Mouse (Mus musculus) erythroblast, embryonic 14.5 days (primary cell): ENCODE measurements around the gene Ccdc8. TPM values are rescaled to one million over a fixed set of nuclear protein-coding genes. Genes with fewer than 3 reads are reported as not detected.

Experiments
- H3K27me3 ChIP-seq: 2 replicates; pipeline ENCODE4 v1.6.1; 2012; ENCODE audit warnings: inconsistent platforms; ENCODE audit not compliant: control insufficient read depth
- H3K36me3 ChIP-seq: 2 replicates; pipeline ENCODE4 v1.6.1; 2012; ENCODE audit warnings: mild to moderate bottlenecking, inconsistent platforms; ENCODE audit not compliant: control insufficient read depth
- H3K4me1 ChIP-seq: 2 replicates; pipeline ENCODE4 v1.6.1; 2012; ENCODE audit warnings: inconsistent platforms; ENCODE audit not compliant: control insufficient read depth
- H3K4me3 ChIP-seq: replicated peaks from 2 replicates; pipeline ENCODE3; 2012; ENCODE audit warnings: moderate library complexity, mild to moderate bottlenecking, inconsistent platforms
- H3K9me3 ChIP-seq: 2 replicates; pipeline ENCODE4 v1.6.1; 2012; ENCODE audit warnings: low read length, inconsistent platforms, mixed read lengths; ENCODE audit not compliant: control insufficient read depth
- GATA1 ChIP-seq: IDR thresholded peaks from 2 replicates; pipeline ENCODE4 v1.6.1; 2012; ENCODE audit warnings: low read length, inconsistent platforms, mixed read lengths
- TAL1 ChIP-seq: IDR thresholded peaks from 3 replicates; pipeline ENCODE4 v1.6.1; 2012; ENCODE audit warnings: low read length, inconsistent platforms, mixed read lengths
- polyA plus RNA-seq: library from polyadenylated mRNA; stranded (reverse); fragments of >175 nt; gene quantifications from 2 replicates; pipeline ENCODE4 v1.2.3, GENCODE M21; 2012

The Ccdc8 gene
- polyA plus RNA-seq, 1 experiment = 0.05 TPM

DNA sequence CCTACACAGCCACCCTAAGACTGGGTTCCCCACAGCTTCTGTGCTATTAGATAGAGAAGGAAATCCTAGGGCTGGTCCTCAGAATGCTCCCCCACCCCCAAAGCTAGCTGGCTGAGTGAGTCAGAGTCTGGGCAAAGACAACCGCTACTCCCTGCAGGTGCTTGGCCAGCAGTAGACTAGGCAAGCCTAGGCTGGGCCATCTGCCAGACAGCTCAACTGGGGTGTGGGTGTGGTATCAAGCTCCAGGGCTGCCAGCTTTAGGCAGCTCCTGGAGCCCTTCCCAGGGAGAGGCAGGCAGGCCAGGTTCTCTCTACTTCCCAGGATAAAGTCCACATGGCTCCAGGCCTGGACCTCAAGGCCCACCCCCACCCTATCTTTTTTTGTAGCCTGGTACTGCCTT lies 24.5 kb downstream of the Ccdc8 start:
- Histone ChIP-seq H3K9me3 (no peaks in the 10 kb centered on the region), H3K36me3 (peaks cover 97% of the 10 kb centered on the region), H3K4me3 (no peak overlapping the region), H3K27me3 (no peaks in the 10 kb centered on the region), H3K4me1 (peaks cover 23% of the 10 kb centered on the region)
- no peak for TF ChIP-seq GATA1
- no peak for TF ChIP-seq TAL1

DNA sequence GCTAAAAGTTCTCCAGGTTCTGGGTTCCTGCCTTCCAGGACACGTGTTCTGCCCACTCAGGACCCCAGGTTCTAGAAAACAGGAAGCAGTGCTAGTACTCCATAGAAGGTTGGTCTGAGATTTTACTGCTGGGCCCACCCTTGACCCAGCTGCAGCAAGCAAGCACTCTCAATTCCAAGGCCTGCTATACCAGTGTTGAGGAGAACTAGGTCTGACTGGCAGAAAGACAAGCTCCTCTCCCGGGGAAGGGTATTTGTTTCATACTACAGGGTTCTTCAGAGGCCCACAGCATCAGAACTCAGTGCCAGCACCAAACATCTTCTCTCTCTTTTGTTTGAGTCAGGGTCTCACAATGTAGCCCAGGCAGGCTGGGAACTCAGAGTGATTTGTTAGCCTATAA lies 25.4 kb downstream of the Ccdc8 start:
- H3K4me1 ChIP-seq = peaks cover 28% of the 10 kb centered on the region
- no peak overlapping the region for H3K4me3 ChIP-seq
- H3K9me3 ChIP-seq = no peaks in the 10 kb centered on the region
- no peak for TF ChIP-seq TAL1
- H3K27me3 ChIP-seq = no peaks in the 10 kb centered on the region
- H3K36me3 ChIP-seq = peaks cover 97% of the 10 kb centered on the region

DNA sequence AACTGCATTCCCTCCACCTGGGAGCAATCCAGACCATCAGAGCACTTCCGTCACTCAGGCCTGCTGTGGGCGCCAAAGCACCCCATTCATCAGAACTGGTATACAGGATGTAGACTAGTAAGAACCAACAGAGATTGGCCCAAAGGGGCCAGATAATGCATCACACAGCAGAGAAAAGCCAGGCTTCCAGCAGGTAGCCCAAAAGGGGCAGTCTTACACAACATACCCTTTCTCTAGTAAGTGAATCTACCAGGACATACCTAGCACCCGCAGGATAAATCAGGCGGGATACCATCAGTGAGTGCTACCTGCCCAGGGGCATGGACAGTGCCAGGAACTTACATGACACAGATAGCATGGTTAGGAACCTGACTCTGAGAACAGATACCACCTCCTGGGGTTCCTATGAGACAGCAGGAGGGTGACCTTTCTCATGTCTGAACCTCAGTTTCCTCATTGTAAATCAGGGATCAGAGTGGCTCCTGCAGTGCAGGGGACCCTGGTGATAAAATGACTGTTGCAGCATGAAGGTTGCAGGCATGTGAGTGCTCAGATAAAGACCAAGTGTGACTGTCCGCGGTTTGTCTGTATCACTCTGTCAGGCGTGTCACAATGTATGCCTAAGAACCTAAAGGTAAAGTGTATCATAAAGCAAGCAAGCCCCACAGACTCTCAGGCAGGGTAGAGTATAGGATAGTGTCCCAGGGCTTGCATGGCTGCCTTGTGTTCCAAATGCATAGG lies 27.1 kb downstream of the Ccdc8 start:
- Histone ChIP-seq H3K4me1 (peaks cover 45% of the 10 kb centered on the region), H3K36me3 (peaks cover 97% of the 10 kb centered on the region)
- TF ChIP-seq GATA1 = no peak
- TF ChIP-seq TAL1 = no peak

DNA sequence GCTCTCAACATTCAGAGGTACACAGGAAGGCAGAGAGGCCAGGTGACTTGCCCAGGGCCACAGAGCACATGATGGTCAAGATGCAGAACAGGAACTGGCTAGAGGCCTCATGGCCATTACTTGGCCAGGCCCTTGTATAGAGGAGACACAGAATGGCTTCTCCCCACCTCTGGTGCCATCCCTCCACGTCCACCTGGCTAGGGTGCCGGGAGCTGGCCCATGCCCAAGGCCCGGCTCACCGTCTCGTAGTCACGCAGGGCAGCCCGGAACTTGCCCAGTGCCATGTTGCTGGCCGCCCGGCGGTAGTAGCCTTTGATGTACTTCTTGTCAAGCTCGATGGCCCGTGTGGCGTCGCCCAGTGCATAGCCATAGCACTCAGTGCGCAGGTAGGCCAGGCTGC lies 29.7 kb downstream of the Ccdc8 start:
- H3K4me1 ChIP-seq = peaks cover 70% of the 10 kb centered on the region

More for the DNA sequence above, 27.1 kb downstream of the Ccdc8 start:
- Histone ChIP-seq H3K27me3 (no peaks in the 10 kb centered on the region), H3K4me3 (no peak overlapping the region), H3K9me3 (no peaks in the 10 kb centered on the region)

DNA sequence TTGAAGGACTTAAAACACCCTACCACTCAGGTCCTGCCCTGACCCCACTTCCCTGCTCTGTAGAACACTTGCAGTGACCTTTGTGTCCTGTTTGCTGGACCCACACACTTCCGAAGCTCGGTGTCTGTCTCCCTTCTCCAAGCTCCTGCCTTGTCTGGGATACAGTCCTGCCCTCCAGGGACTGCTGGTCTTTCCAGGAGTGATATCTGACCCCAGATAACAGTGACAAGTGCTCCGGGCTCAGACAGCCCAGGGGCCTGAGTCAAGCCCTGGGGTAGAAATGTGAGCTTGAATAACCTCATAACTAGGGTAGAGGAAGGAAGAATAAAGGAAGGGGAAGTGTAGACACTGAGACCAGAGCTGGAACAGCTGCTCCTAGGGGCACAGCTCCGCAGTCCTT lies 31.2 kb downstream of the Ccdc8 start:
- Histone ChIP-seq H3K4me3 (no peak overlapping the region), H3K4me1 (peaks cover 80% of the 10 kb centered on the region)

More for the DNA sequence above, 29.7 kb downstream of the Ccdc8 start:
- H3K9me3 ChIP-seq = no peaks in the 10 kb centered on the region
- no peak overlapping the region for H3K4me3 ChIP-seq
- TF ChIP-seq TAL1 (no peak), GATA1 (no peak)
- H3K36me3 ChIP-seq = peaks cover 86% of the 10 kb centered on the region
- H3K27me3 ChIP-seq = no peaks in the 10 kb centered on the region

DNA sequence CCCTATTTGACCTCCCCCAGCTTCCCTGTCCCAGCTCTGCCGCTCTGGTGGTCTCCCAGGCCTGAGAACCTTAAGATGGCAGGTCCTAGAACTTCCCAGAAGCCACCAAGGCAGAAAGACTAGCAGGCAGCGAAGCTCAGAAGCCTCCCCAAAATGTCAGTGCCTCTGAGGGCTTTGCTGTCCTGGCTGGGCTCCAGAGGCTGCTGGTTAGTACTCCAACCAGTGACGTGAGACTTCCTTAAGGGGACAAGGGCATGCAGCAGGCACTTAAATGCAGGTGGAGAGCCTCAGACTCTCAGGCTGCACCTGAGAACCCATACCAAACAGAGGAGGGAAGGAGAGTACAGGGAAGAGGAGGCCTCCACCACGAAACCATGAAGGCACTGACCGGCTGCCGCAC lies 31.6 kb downstream of the Ccdc8 start:
- TF ChIP-seq GATA1 (no peak), TAL1 (no peak)
- peaks cover 69% of the 10 kb centered on the region for H3K36me3 ChIP-seq
- no peaks in the 10 kb centered on the region for H3K27me3 ChIP-seq
- H3K9me3 ChIP-seq = no peaks in the 10 kb centered on the region
- H3K4me3 ChIP-seq = no peak overlapping the region
- H3K4me1 ChIP-seq = peaks cover 85% of the 10 kb centered on the region

More for the DNA sequence above, 31.2 kb downstream of the Ccdc8 start:
- no peaks in the 10 kb centered on the region for H3K9me3 ChIP-seq
- no peaks in the 10 kb centered on the region for H3K27me3 ChIP-seq
- no peak for TF ChIP-seq TAL1
- no peak for TF ChIP-seq GATA1
- peaks cover 74% of the 10 kb centered on the region for H3K36me3 ChIP-seq

DNA sequence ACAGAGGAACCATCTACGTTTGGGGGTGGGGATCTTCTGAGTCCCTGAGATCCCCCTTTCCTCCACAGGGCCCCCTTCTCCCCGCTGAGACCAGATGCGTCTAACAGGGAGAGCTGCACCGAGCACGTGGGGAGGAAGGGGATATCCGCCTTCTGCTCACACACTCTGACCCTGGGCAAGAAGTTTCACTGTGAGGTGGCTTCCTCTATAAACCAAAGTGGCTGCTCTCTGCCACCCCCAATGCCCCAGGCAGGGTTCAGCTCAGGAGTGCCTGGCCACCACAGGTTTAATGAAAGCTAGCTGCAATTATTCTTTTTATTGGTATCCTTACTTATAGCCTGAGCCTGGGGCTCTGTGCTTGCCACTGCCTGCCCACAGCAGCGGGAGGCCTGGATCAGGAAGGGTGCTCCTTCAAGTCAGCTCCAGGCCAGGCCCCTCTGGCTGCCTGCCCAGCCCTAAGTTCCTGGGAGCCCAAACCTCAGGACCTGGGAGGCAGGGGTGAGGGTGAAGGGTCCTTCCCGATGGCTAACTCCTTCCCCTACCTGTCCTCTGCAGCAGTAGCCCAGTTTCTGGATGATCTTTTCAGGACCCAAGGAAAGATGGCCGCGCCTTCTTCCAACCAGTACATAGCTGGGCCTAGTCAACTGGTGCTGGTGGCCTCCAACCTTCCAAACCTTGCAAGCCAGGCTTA lies 32.5 kb downstream of the Ccdc8 start:
- no peak for TF ChIP-seq TAL1
- TF ChIP-seq GATA1 = no peak
- Histone ChIP-seq H3K36me3 (peaks cover 63% of the 10 kb centered on the region), H3K27me3 (no peaks in the 10 kb centered on the region), H3K4me1 (peaks cover 81% of the 10 kb centered on the region), H3K9me3 (no peaks in the 10 kb centered on the region), H3K4me3 (peak overlapping the region; percentile 79)

DNA sequence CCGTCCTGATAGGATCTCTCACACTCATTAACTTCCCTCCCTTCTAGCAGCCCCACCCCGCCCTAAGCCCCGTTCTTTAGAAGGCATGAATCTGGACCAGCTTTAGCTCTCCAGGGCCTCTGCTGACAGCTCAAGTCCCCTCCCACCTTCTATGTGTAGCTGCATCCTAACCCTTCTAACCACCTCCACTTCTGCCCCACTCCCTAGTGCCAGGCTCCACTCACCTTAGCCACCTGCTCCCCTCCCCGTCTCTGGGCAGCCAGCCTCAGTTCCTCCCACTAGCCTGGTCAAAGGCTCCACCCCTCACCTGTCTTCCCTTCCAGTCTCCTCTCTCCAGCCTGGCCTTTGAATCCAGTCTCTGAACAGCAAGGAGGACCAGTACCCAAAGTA lies 33.0 kb downstream of the Ccdc8 start:
- Histone ChIP-seq H3K36me3 (peaks cover 62% of the 10 kb centered on the region), H3K27me3 (no peaks in the 10 kb centered on the region), H3K4me3 (peak overlapping the region; percentile 79), H3K9me3 (no peaks in the 10 kb centered on the region), H3K4me1 (peaks cover 76% of the 10 kb centered on the region)
- TF ChIP-seq GATA1 = no peak
- no peak for TF ChIP-seq TAL1

DNA sequence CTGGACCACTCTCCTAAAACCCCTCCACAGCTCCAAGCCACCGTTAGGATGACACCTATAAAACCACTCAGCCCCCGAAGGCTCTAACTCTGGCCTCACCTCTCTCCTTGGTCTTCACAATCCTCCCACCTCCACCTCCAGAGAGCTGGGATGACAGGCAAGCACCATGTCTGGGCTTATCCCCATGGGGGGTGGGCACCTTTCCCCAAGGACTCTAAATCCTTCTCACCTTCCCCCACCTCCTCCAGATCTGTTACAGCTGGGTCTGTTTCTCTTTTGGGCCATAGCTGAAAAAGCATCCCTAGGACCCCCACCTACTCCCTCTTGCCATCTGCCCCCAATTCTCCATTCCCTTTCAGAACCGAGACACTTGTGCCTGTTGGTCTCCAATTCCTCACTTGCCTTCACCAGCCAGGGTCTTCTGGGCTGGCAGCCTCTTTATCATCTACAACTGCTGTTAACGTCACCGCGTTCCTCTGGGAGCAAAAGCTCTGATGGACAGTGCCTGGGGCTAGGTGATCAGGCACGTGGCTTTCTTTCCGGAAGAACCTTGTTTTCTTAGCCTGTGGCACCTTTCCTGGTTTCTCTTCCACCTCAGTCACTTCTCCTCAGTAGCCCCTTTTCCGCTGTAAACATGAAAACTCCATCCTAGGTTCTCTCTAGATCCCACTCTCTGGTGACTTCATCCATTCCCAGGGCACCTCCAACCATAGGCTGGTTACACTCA lies 33.6 kb downstream of the Ccdc8 start:
- Histone ChIP-seq H3K4me1 (peaks cover 72% of the 10 kb centered on the region), H3K4me3 (peak overlapping the region; percentile 79), H3K27me3 (no peaks in the 10 kb centered on the region), H3K36me3 (peaks cover 61% of the 10 kb centered on the region), H3K9me3 (no peaks in the 10 kb centered on the region)
- TF ChIP-seq GATA1 = no peak
- TF ChIP-seq TAL1 = no peak
